Mouse (Mus musculus): ENCODE results near the gene Cep112. TPM values are rescaled to one million over a fixed set of nuclear protein-coding genes. Genes with fewer than 3 reads are reported as not detected.

Cep112 gene
- total RNA-seq, 2 experiments from 2014 or later: 11.3 to 12.0 TPM

- DNase-seq (ENCODE audit: low spot score in 2 of 2): no peak
Observed at GRCm38 (mm10) chr11:108443893-108444563, 19.0 kb downstream of the Cep112 start.

- DNase-seq (ENCODE audit: low spot score in 2 of 2): no peak
Observed at GRCm38 (mm10) chr11:108447148-108447547, 22.2 kb downstream of the Cep112 start.

- peak; percentile 75 to 81 for DNase-seq (ENCODE audit: low spot score in 2 of 2)
Observed at GRCm38 (mm10) chr11:108449811-108450210, 24.8 kb downstream of the Cep112 start.

- DNase-seq (ENCODE audit: low spot score in 2 of 2): no peak
Observed at GRCm38 (mm10) chr11:108459599-108459998, 34.6 kb downstream of the Cep112 start.

- peak; percentile 4 to 30 for DNase-seq (ENCODE audit: low spot score in 2 of 2)
Observed at GRCm38 (mm10) chr11:108464138-108464537, 39.1 kb downstream of the Cep112 start.

- peak in 1 of 2 experiments; percentile 13 for DNase-seq (ENCODE audit: low spot score in 2 of 2)
Observed at GRCm38 (mm10) chr11:108464715-108465301, 39.8 kb downstream of the Cep112 start.

- no peak for DNase-seq (ENCODE audit: low spot score in 2 of 2)
Observed at GRCm38 (mm10) chr11:108475738-108476137, 50.7 kb downstream of the Cep112 start.

- no peak for DNase-seq (ENCODE audit: low spot score in 2 of 2)
Observed at GRCm38 (mm10) chr11:108476226-108476625, 51.2 kb downstream of the Cep112 start.

GRCm38 (mm10) chr11:108483976-108484375 lies 59.0 kb downstream of the Cep112 start:
- DNase-seq (ENCODE audit: low spot score in 2 of 2): no peak

- DNase-seq (ENCODE audit: low spot score in 2 of 2): no peak
Observed at GRCm38 (mm10) chr11:108488256-108488655, 63.3 kb downstream of the Cep112 start.

GRCm38 (mm10) chr11:108489863-108490262 lies 64.9 kb downstream of the Cep112 start:
- no peak for DNase-seq (ENCODE audit: low spot score in 2 of 2)

GRCm38 (mm10) chr11:108508190-108508589 lies 83.2 kb downstream of the Cep112 start:
- no peak for DNase-seq (ENCODE audit: low spot score in 2 of 2)

GRCm38 (mm10) chr11:108527725-108528363 lies 102.9 kb downstream of the Cep112 start:
- DNase-seq (ENCODE audit: low spot score in 2 of 2): no peak

GRCm38 (mm10) chr11:108532901-108533300 lies 107.9 kb downstream of the Cep112 start:
- no peak for DNase-seq (ENCODE audit: low spot score in 2 of 2)

- DNase-seq (ENCODE audit: low spot score in 2 of 2): no peak
Observed at GRCm38 (mm10) chr11:108534014-108534413, 109.0 kb downstream of the Cep112 start.

GRCm38 (mm10) chr11:108552997-108553622 lies 128.1 kb downstream of the Cep112 start:
- DNase-seq (ENCODE audit: low spot score in 2 of 2): no peak

GRCm38 (mm10) chr11:108553881-108554280 lies 128.9 kb downstream of the Cep112 start:
- DNase-seq (ENCODE audit: low spot score in 2 of 2): no peak

GRCm38 (mm10) chr11:108558544-108558943 lies 133.6 kb downstream of the Cep112 start:
- no peak for DNase-seq (ENCODE audit: low spot score in 2 of 2)

GRCm38 (mm10) chr11:108559506-108559905 lies 134.5 kb downstream of the Cep112 start:
- no peak for DNase-seq (ENCODE audit: low spot score in 2 of 2)

- DNase-seq (ENCODE audit: low spot score in 2 of 2): no peak
Observed at GRCm38 (mm10) chr11:108562076-108562475, 137.1 kb downstream of the Cep112 start.

GRCm38 (mm10) chr11:108586551-108587184 lies 161.7 kb downstream of the Cep112 start:
- DNase-seq (ENCODE audit: low spot score in 2 of 2): no peak

All from left cerebral cortex, adult 18-20 months (tissue).